Mouse (Mus musculus): ENCODE data around the gene Trak1. TPM values are rescaled to one million over a fixed set of nuclear protein-coding genes. Genes with fewer than 3 reads are reported as not detected.

Gene Trak1
- polyA plus RNA-seq, 1 experiment from 2014 or later: 26.4 TPM

GRCm38 (mm10) chr9:121344344-121344743, 47.0 kb downstream of the Trak1 start:
- Histone ChIP-seq H3K4me1 (ENCODE audit: control insufficient read depth, insufficient read depth, low read length) (peaks cover 24% of the 10 kb centered on the region), H3K4me3 (ENCODE audit: low read depth, low read length) (no peak overlapping the region), H3K27ac (ENCODE audit: low read depth, low read length) (no peak overlapping the region), H3K27me3 (ENCODE audit: control insufficient read depth, insufficient read depth, low read length) (no peaks in the 10 kb centered on the region), H3K9ac (ENCODE audit: low read length) (no peak overlapping the region), H3K4me2 (ENCODE audit: low read depth) (no peak overlapping the region), H3K36me3 (ENCODE audit: control insufficient read depth, insufficient read depth, low read length) (no peaks in the 10 kb centered on the region), H3K9me3 (ENCODE audit: control insufficient read depth, low read length) (no peaks in the 10 kb centered on the region)
- ATAC-seq (ENCODE audit: insufficient read depth, low FRiP score, low TSS enrichment) (no peak), DNase-seq (ENCODE audit: low spot score) (no peak)
- 39% methylated on average over 3 of the region's 3 CpGs for WGBS

DNA sequence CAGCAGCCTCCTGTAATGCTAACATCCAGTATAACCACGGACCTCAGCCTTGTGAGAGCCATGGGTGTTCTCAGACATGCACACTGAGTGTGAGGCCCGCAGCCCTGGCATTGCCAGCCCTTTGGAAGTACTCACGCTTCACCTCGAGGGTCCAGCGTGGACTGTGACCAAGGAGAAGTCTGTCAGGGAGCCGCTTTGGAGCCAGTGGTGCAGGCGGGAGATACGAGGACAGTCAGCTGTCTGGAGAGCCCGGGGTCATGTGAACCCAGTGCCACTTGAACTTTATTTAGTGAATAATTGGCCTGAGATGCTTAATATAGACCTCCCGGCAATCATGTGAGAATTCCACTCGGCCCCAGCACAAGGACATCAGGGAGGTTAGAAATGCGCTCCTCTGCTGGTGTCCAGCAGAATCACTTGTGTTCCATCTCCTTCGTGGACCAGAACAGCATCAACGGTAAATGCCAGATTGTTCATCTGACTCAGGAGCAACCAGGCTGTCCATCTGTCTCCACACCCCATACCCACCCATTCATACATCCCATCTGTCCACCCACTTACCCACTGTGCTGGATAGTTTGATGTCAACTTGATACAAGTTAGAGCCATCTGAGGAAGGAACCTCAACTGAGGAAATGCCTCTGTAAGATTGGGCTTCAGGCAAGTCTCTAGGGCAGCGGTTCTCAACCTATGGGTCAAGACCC, 48.3 kb downstream of the Trak1 start:
- Histone ChIP-seq H3K27ac (ENCODE audit: low read depth, low read length) (no peak overlapping the region), H3K4me1 (ENCODE audit: control insufficient read depth, insufficient read depth, low read length) (peaks cover 25% of the 10 kb centered on the region), H3K4me2 (ENCODE audit: low read depth) (no peak overlapping the region), H3K9ac (ENCODE audit: low read length) (no peak overlapping the region), H3K9me3 (ENCODE audit: control insufficient read depth, low read length) (no peaks in the 10 kb centered on the region), H3K36me3 (ENCODE audit: control insufficient read depth, insufficient read depth, low read length) (no peaks in the 10 kb centered on the region), H3K27me3 (ENCODE audit: control insufficient read depth, insufficient read depth, low read length) (no peaks in the 10 kb centered on the region), H3K4me3 (ENCODE audit: low read depth, low read length) (no peak overlapping the region)
- no peak for ATAC-seq (ENCODE audit: insufficient read depth, low FRiP score, low TSS enrichment)
- 92% methylated on average over 15 of the region's 15 CpGs for WGBS
- no peak for DNase-seq (ENCODE audit: low spot score)

DNA sequence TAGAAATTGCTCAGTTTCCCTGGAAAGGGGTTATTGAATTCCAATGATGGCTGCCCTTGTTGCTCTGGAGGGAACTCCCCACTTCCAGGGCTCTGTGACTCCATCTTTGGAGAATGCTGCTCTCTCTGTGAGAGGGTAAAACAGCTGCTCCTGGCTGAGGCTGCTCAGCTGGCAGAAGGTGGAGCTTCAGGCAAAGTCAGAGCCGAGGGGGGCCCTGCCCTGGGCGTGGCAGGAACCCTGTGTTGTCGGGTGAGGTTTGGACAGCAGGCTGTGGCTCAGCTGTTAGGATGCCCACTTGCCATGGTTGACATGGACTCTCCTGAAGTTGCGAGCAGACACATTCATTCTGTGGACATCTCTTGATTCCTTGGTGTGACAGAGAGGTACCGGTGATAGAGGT, 49.3 kb downstream of the Trak1 start:
- no peaks in the 10 kb centered on the region for H3K36me3 ChIP-seq (ENCODE audit: control insufficient read depth, insufficient read depth, low read length)
- H3K27ac ChIP-seq (ENCODE audit: low read depth, low read length): 0 out of 2 replicates have a peak overlapping the region, but pooled peaks have one; percentile 49
- H3K4me1 ChIP-seq (ENCODE audit: control insufficient read depth, insufficient read depth, low read length): peaks cover 34% of the 10 kb centered on the region
- DNase-seq (ENCODE audit: low spot score): no peak
- no peak overlapping the region for H3K4me2 ChIP-seq (ENCODE audit: low read depth)
- H3K9ac ChIP-seq (ENCODE audit: low read length): no peak overlapping the region
- H3K9me3 ChIP-seq (ENCODE audit: control insufficient read depth, low read length): no peaks in the 10 kb centered on the region
- H3K27me3 ChIP-seq (ENCODE audit: control insufficient read depth, insufficient read depth, low read length): no peaks in the 10 kb centered on the region
- 70% methylated on average over 5 of the region's 5 CpGs for WGBS
- no peak overlapping the region for H3K4me3 ChIP-seq (ENCODE audit: low read depth, low read length)
- no peak for ATAC-seq (ENCODE audit: insufficient read depth, low FRiP score, low TSS enrichment)

DNA sequence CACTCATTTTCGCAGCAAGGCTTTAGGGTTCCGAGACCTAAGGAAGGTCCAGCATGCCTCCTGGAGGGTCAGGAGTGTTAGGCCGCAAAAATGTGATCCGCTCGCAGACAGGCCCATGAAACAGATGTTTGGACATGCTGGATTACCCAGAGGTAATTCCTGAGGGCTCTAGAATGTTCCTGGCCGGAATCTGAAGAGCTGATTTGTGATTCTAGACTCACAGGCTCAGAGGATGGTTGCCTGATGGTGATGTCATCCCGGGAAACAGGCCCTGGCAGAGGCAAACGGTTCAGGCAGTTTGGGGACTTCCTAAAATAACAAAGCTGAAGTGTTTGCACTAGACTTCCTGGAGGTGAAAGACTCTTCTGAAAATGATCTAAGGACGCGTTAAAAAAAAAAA, 50.7 kb downstream of the Trak1 start:
- Histone ChIP-seq H3K4me1 (ENCODE audit: control insufficient read depth, insufficient read depth, low read length) (peaks cover 43% of the 10 kb centered on the region), H3K27ac (ENCODE audit: low read depth, low read length) (peak overlapping the region; percentile 24; the same call in 1 of the 2 replicates), H3K9ac (ENCODE audit: low read length) (no peak overlapping the region), H3K36me3 (ENCODE audit: control insufficient read depth, insufficient read depth, low read length) (no peaks in the 10 kb centered on the region), H3K9me3 (ENCODE audit: control insufficient read depth, low read length) (no peaks in the 10 kb centered on the region), H3K4me2 (ENCODE audit: low read depth) (no peak overlapping the region), H3K27me3 (ENCODE audit: control insufficient read depth, insufficient read depth, low read length) (no peaks in the 10 kb centered on the region), H3K4me3 (ENCODE audit: low read depth, low read length) (no peak overlapping the region)
- 21% methylated on average over 10 of the region's 10 CpGs for WGBS
- no peak for ATAC-seq (ENCODE audit: insufficient read depth, low FRiP score, low TSS enrichment)
- DNase-seq (ENCODE audit: low spot score): peak; percentile 35

DNA sequence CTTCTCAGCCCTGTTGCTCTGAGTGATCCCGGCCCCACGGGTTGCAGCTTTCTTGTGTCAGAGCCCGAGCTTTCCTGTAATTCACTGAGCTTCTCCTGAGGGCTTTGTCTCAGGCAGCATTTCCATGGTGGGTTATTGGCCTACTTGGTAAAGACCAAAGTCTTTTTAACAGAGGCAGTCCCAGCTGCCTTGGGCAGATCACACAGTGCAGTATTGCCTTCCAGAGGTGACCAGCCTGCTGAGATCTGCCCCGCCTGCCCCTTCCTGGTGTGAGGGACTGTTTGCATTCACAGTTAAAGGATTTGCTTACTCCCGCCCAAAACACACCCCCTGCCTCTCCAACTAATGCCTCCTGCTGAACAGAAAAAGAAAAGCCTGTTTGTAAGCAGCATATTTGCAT, 51.2 kb downstream of the Trak1 start:
- DNase-seq (ENCODE audit: low spot score) (no peak), ATAC-seq (ENCODE audit: insufficient read depth, low FRiP score, low TSS enrichment) (peak; percentile 29; the same call in 1 of the 2 replicates)
- 5% methylated on average over 5 of the region's 5 CpGs for WGBS
- Histone ChIP-seq H3K9ac (ENCODE audit: low read length) (no peak overlapping the region), H3K4me1 (ENCODE audit: control insufficient read depth, insufficient read depth, low read length) (peaks cover 43% of the 10 kb centered on the region), H3K4me2 (ENCODE audit: low read depth) (no peak overlapping the region), H3K27ac (ENCODE audit: low read depth, low read length) (peak overlapping the region; percentile 24; the same call in 1 of the 2 replicates), H3K4me3 (ENCODE audit: low read depth, low read length) (no peak overlapping the region), H3K36me3 (ENCODE audit: control insufficient read depth, insufficient read depth, low read length) (no peaks in the 10 kb centered on the region), H3K9me3 (ENCODE audit: control insufficient read depth, low read length) (no peaks in the 10 kb centered on the region), H3K27me3 (ENCODE audit: control insufficient read depth, insufficient read depth, low read length) (no peaks in the 10 kb centered on the region)

DNA sequence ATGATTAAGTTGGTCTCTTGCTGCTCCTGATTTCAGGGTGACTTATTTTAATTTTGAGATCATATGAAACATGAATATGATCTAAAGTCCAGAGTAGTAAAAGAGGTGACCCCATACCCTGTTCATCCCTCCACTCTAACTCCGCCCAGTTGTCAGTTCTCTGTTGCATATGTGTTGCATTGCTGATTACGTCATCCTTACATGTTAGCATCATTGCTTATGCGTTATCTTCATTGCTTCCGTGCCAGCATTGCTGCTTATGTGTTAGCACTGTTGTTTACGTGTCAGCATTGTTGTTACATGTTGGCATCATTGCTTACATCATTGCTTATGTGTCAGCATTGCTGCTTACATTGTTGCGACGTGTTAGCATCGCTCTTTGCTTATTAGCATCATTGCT, 51.8 kb downstream of the Trak1 start:
- no peaks in the 10 kb centered on the region for H3K36me3 ChIP-seq (ENCODE audit: control insufficient read depth, insufficient read depth, low read length)
- no peak overlapping the region for H3K4me2 ChIP-seq (ENCODE audit: low read depth)
- DNase-seq (ENCODE audit: low spot score): no peak
- no peaks in the 10 kb centered on the region for H3K27me3 ChIP-seq (ENCODE audit: control insufficient read depth, insufficient read depth, low read length)
- H3K9me3 ChIP-seq (ENCODE audit: control insufficient read depth, low read length): no peaks in the 10 kb centered on the region
- 86% methylated on average over 8 of the region's 8 CpGs for WGBS
- H3K9ac ChIP-seq (ENCODE audit: low read length): no peak overlapping the region
- ATAC-seq (ENCODE audit: insufficient read depth, low FRiP score, low TSS enrichment): no peak
- H3K4me1 ChIP-seq (ENCODE audit: control insufficient read depth, insufficient read depth, low read length): peaks cover 43% of the 10 kb centered on the region
- no peak overlapping the region for H3K4me3 ChIP-seq (ENCODE audit: low read depth, low read length)
- H3K27ac ChIP-seq (ENCODE audit: low read depth, low read length): no peak overlapping the region

- Histone ChIP-seq H3K9me3 (ENCODE audit: control insufficient read depth, low read length) (no peaks in the 10 kb centered on the region), H3K27me3 (ENCODE audit: control insufficient read depth, insufficient read depth, low read length) (no peaks in the 10 kb centered on the region), H3K27ac (ENCODE audit: low read depth, low read length) (peak overlapping the region; percentile 36; the same call in 1 of the 2 replicates), H3K36me3 (ENCODE audit: control insufficient read depth, insufficient read depth, low read length) (no peaks in the 10 kb centered on the region), H3K9ac (ENCODE audit: low read length) (no peak overlapping the region), H3K4me3 (ENCODE audit: low read depth, low read length) (no peak overlapping the region), H3K4me2 (ENCODE audit: low read depth) (no peak overlapping the region), H3K4me1 (ENCODE audit: control insufficient read depth, insufficient read depth, low read length) (peaks cover 43% of the 10 kb centered on the region)
- WGBS: 30% methylated on average over 3 of the region's 3 CpGs
- ATAC-seq (ENCODE audit: insufficient read depth, low FRiP score, low TSS enrichment) (no peak), DNase-seq (ENCODE audit: low spot score) (no peak)
Measured at GRCm38 (mm10) chr9:121350601-121351000, 53.3 kb downstream of the Trak1 start.

- 37% methylated on average over 9 of the region's 9 CpGs for WGBS
- no peaks in the 10 kb centered on the region for H3K36me3 ChIP-seq (ENCODE audit: control insufficient read depth, insufficient read depth, low read length)
- peak overlapping the region; percentile 18; the same call in 1 of the 2 replicates for H3K9ac ChIP-seq (ENCODE audit: low read length)
- no peak overlapping the region for H3K4me3 ChIP-seq (ENCODE audit: low read depth, low read length)
- ATAC-seq (ENCODE audit: insufficient read depth, low FRiP score, low TSS enrichment) (no peak), DNase-seq (ENCODE audit: low spot score) (no peak)
- no peaks in the 10 kb centered on the region for H3K9me3 ChIP-seq (ENCODE audit: control insufficient read depth, low read length)
- peaks cover 43% of the 10 kb centered on the region for H3K4me1 ChIP-seq (ENCODE audit: control insufficient read depth, insufficient read depth, low read length)
- H3K27me3 ChIP-seq (ENCODE audit: control insufficient read depth, insufficient read depth, low read length): no peaks in the 10 kb centered on the region
- H3K4me2 ChIP-seq (ENCODE audit: low read depth): no peak overlapping the region
- H3K27ac ChIP-seq (ENCODE audit: low read depth, low read length): peak overlapping the region; percentile 36
Measured at GRCm38 (mm10) chr9:121351388-121352078, 54.2 kb downstream of the Trak1 start.

All from neural tube, embryonic 11.5 days (tissue).